Mouse (Mus musculus): ENCODE data around the gene Galnt2. TPM values are rescaled to one million over a fixed set of nuclear protein-coding genes. Genes with fewer than 3 reads are reported as not detected.

Gene Galnt2
- polyA plus RNA-seq, 1 experiment from 2014 or later = 54.3 TPM

GRCm38 (mm10) chr8:124259146-124259545 lies 28.0 kb downstream of the Galnt2 start:
- Histone ChIP-seq H3K4me3 (ENCODE audit: low read depth, low read length) (no peak overlapping the region), H3K27me3 (replicated peaks; ENCODE audit: insufficient read depth, low read length) (no peaks in the 10 kb centered on the region), H3K4me2 (replicated peaks; ENCODE audit: low read depth, low read length) (no peak overlapping the region), H3K9ac (replicated peaks; ENCODE audit: low read depth) (no peak overlapping the region), H3K4me1 (ENCODE audit: insufficient read depth, low read depth, low read length) (peaks cover 28% of the 10 kb centered on the region), H3K36me3 (ENCODE audit: insufficient read depth, low read length) (no peaks in the 10 kb centered on the region), H3K27ac (ENCODE audit: low read length) (no peak overlapping the region), H3K9me3 (ENCODE audit: low read length) (no peaks in the 10 kb centered on the region)
- DNase-seq (ENCODE audit: low spot score) = no peak
- TF ChIP-seq EP300 (IDR thresholded peaks at IDR 0.05) (no peak), CTCF (IDR thresholded peaks at IDR 0.05) (no peak)
- ATAC-seq = no peak
- WGBS = 80% methylated on average over 4 of the region's 4 CpGs

- ATAC-seq = no peak
- Histone ChIP-seq H3K4me3 (ENCODE audit: low read depth, low read length) (no peak overlapping the region), H3K9me3 (ENCODE audit: low read length) (no peaks in the 10 kb centered on the region), H3K9ac (replicated peaks; ENCODE audit: low read depth) (no peak overlapping the region), H3K4me2 (replicated peaks; ENCODE audit: low read depth, low read length) (no peak overlapping the region), H3K27me3 (replicated peaks; ENCODE audit: insufficient read depth, low read length) (no peaks in the 10 kb centered on the region), H3K27ac (ENCODE audit: low read length) (no peak overlapping the region), H3K36me3 (ENCODE audit: insufficient read depth, low read length) (no peaks in the 10 kb centered on the region), H3K4me1 (ENCODE audit: insufficient read depth, low read depth, low read length) (peaks cover 32% of the 10 kb centered on the region)
- DNase-seq (ENCODE audit: low spot score) = no peak
- TF ChIP-seq CTCF (IDR thresholded peaks at IDR 0.05) (no peak), EP300 (IDR thresholded peaks at IDR 0.05) (no peak)
- 86% methylated on average over 7 of the region's 7 CpGs for WGBS
These were observed 28.7 kb downstream of the Galnt2 start for GRCm38 (mm10) chr8:124259925-124260324.

GRCm38 (mm10) chr8:124260371-124260770 lies 29.2 kb downstream of the Galnt2 start:
- WGBS = 41% methylated on average over 12 of the region's 12 CpGs
- peak; percentile 15; the same call in 1 of the 2 replicates for ATAC-seq

GRCm38 (mm10) chr8:124263058-124263457 lies 31.9 kb downstream of the Galnt2 start:
- TF ChIP-seq EP300 (IDR thresholded peaks at IDR 0.05) (no peak), CTCF (IDR thresholded peaks at IDR 0.05) (no peak)
- no peaks in the 10 kb centered on the region for H3K36me3 ChIP-seq (ENCODE audit: insufficient read depth, low read length)
- no peak overlapping the region for H3K4me2 ChIP-seq (replicated peaks; ENCODE audit: low read depth, low read length)
- ATAC-seq (no peak), DNase-seq (ENCODE audit: low spot score) (no peak)
- no peaks in the 10 kb centered on the region for H3K27me3 ChIP-seq (replicated peaks; ENCODE audit: insufficient read depth, low read length)
- peaks cover 14% of the 10 kb centered on the region for H3K4me1 ChIP-seq (ENCODE audit: insufficient read depth, low read depth, low read length)
- H3K9me3 ChIP-seq (ENCODE audit: low read length) = no peaks in the 10 kb centered on the region
- H3K9ac ChIP-seq (replicated peaks; ENCODE audit: low read depth) = no peak overlapping the region
- WGBS = 72% methylated on average over 9 of the region's 9 CpGs
- H3K27ac ChIP-seq (ENCODE audit: low read length) = no peak overlapping the region
- H3K4me3 ChIP-seq (ENCODE audit: low read depth, low read length) = no peak overlapping the region

More at GRCm38 (mm10) chr8:124260371-124260770, 29.2 kb downstream of the Galnt2 start:
- Histone ChIP-seq H3K4me2 (replicated peaks; ENCODE audit: low read depth, low read length) (no peak overlapping the region), H3K4me1 (ENCODE audit: insufficient read depth, low read depth, low read length) (peaks cover 32% of the 10 kb centered on the region), H3K4me3 (ENCODE audit: low read depth, low read length) (no peak overlapping the region), H3K36me3 (ENCODE audit: insufficient read depth, low read length) (no peaks in the 10 kb centered on the region), H3K27me3 (replicated peaks; ENCODE audit: insufficient read depth, low read length) (no peaks in the 10 kb centered on the region), H3K9me3 (ENCODE audit: low read length) (no peaks in the 10 kb centered on the region), H3K9ac (replicated peaks; ENCODE audit: low read depth) (no peak overlapping the region), H3K27ac (ENCODE audit: low read length) (no peak overlapping the region)
- TF ChIP-seq CTCF (IDR thresholded peaks at IDR 0.05) (no peak), EP300 (IDR thresholded peaks at IDR 0.05) (no peak)
- peak; percentile 40 for DNase-seq (ENCODE audit: low spot score)

GRCm38 (mm10) chr8:124264032-124264431 lies 32.8 kb downstream of the Galnt2 start:
- no peak for ATAC-seq
- 39% methylated on average over 8 of the region's 8 CpGs for WGBS
- H3K4me2 ChIP-seq (replicated peaks; ENCODE audit: low read depth, low read length) = no peak overlapping the region
- no peak overlapping the region; the same call in 1 of the 2 replicates for H3K27ac ChIP-seq (ENCODE audit: low read length)
- no peak for DNase-seq (ENCODE audit: low spot score)
- no peaks in the 10 kb centered on the region for H3K36me3 ChIP-seq (ENCODE audit: insufficient read depth, low read length)
- no peaks in the 10 kb centered on the region for H3K27me3 ChIP-seq (replicated peaks; ENCODE audit: insufficient read depth, low read length)
- no peaks in the 10 kb centered on the region for H3K9me3 ChIP-seq (ENCODE audit: low read length)
- H3K4me3 ChIP-seq (ENCODE audit: low read depth, low read length) = no peak overlapping the region
- no peak for TF ChIP-seq EP300 (IDR thresholded peaks at IDR 0.05)
- no peak for TF ChIP-seq CTCF (IDR thresholded peaks at IDR 0.05)
- no peak overlapping the region for H3K9ac ChIP-seq (replicated peaks; ENCODE audit: low read depth)
- H3K4me1 ChIP-seq (ENCODE audit: insufficient read depth, low read depth, low read length) = peaks cover 14% of the 10 kb centered on the region

- H3K27me3 ChIP-seq (replicated peaks; ENCODE audit: insufficient read depth, low read length) = no peaks in the 10 kb centered on the region
- DNase-seq (ENCODE audit: low spot score) = no peak
- no peak overlapping the region for H3K27ac ChIP-seq (ENCODE audit: low read length)
- no peak overlapping the region for H3K4me2 ChIP-seq (replicated peaks; ENCODE audit: low read depth, low read length)
- no peaks in the 10 kb centered on the region for H3K9me3 ChIP-seq (ENCODE audit: low read length)
- H3K4me1 ChIP-seq (ENCODE audit: insufficient read depth, low read depth, low read length) = peaks cover 14% of the 10 kb centered on the region
- 77% methylated on average over 12 of the region's 12 CpGs for WGBS
- H3K4me3 ChIP-seq (ENCODE audit: low read depth, low read length) = no peak overlapping the region
- H3K9ac ChIP-seq (replicated peaks; ENCODE audit: low read depth) = no peak overlapping the region
- TF ChIP-seq CTCF (IDR thresholded peaks at IDR 0.05) (no peak), EP300 (IDR thresholded peaks at IDR 0.05) (no peak)
- no peak for ATAC-seq
- H3K36me3 ChIP-seq (ENCODE audit: insufficient read depth, low read length) = no peaks in the 10 kb centered on the region
These were observed 33.5 kb downstream of the Galnt2 start for GRCm38 (mm10) chr8:124264671-124265070.

GRCm38 (mm10) chr8:124265130-124265529 lies 33.9 kb downstream of the Galnt2 start:
- TF ChIP-seq CTCF (IDR thresholded peaks at IDR 0.05) = no peak
- TF ChIP-seq EP300 (IDR thresholded peaks at IDR 0.05) = no peak
- H3K4me1 ChIP-seq (ENCODE audit: insufficient read depth, low read depth, low read length) = peaks cover 14% of the 10 kb centered on the region
- no peak overlapping the region for H3K9ac ChIP-seq (replicated peaks; ENCODE audit: low read depth)
- DNase-seq (ENCODE audit: low spot score) (no peak), ATAC-seq (no peak)
- H3K27ac ChIP-seq (ENCODE audit: low read length) = no peak overlapping the region
- H3K9me3 ChIP-seq (ENCODE audit: low read length) = no peaks in the 10 kb centered on the region
- WGBS = 91% methylated on average over 2 of the region's 2 CpGs
- H3K27me3 ChIP-seq (replicated peaks; ENCODE audit: insufficient read depth, low read length) = no peaks in the 10 kb centered on the region
- no peak overlapping the region for H3K4me3 ChIP-seq (ENCODE audit: low read depth, low read length)
- no peaks in the 10 kb centered on the region for H3K36me3 ChIP-seq (ENCODE audit: insufficient read depth, low read length)
- H3K4me2 ChIP-seq (replicated peaks; ENCODE audit: low read depth, low read length) = no peak overlapping the region
